Mouse (Mus musculus): ENCODE measurements around the gene Esf1.
"Not testable (repeated sequence)": the region's sequence is repeated elsewhere in the genome, so short reads cannot be mapped to it uniquely, and the experiment has no call there.

Gene Esf1

GRCm38 (mm10) chr2:140096034-140096433 lies 74.3 kb downstream of the Esf1 start:
- no peak for DNase-seq (ENCODE audit: low spot score)

- DNase-seq (ENCODE audit: low spot score): no peak
Observed at GRCm38 (mm10) chr2:140093433-140093832, 76.9 kb downstream of the Esf1 start.

- DNase-seq (ENCODE audit: low spot score): no peak
Observed at GRCm38 (mm10) chr2:140084245-140084644, 86.1 kb downstream of the Esf1 start.

- no peak for DNase-seq (ENCODE audit: low spot score)
Observed at GRCm38 (mm10) chr2:140080747-140081577, 89.4 kb downstream of the Esf1 start.

- not testable (repeated sequence) for DNase-seq (ENCODE audit: low spot score)
Observed at GRCm38 (mm10) chr2:140079284-140079683, 91.1 kb downstream of the Esf1 start.

- DNase-seq (ENCODE audit: low spot score): no peak
Observed at GRCm38 (mm10) chr2:140078600-140079280, 91.6 kb downstream of the Esf1 start.

- no peak for DNase-seq (ENCODE audit: low spot score)
Observed at GRCm38 (mm10) chr2:140077476-140077875, 92.9 kb downstream of the Esf1 start.

- DNase-seq (ENCODE audit: low spot score): no peak
Observed at GRCm38 (mm10) chr2:140075150-140075549, 95.2 kb downstream of the Esf1 start.

Data from urinary bladder, postnatal 14 days (tissue).